Mouse (Mus musculus) kidney, adult 2 months (tissue): ENCODE data around the gene Tom1l1.

Experiments used
- CTCF ChIP-seq: fragments of 200-500 bp; conservative IDR thresholded peaks from 2 replicates; pipeline ENCODE4 v1.5.1; 2011; ENCODE audit warnings: low read depth, mild to moderate bottlenecking, control low read depth, low read length, moderate library complexity, mixed read lengths; ENCODE audit not compliant: insufficient read depth, insufficient read length
- POLR2A ChIP-seq: fragments of 200-500 bp; IDR thresholded peaks from one replicate; pipeline ENCODE4 v1.6.1; 2011; ENCODE audit warnings: low read depth, low read length, control low read depth

- no peak for TF ChIP-seq CTCF
- TF ChIP-seq POLR2A, result no peak
Measured at GRCm38 (mm10) chr11:90694206-90694605, 6.0 kb upstream of the Tom1l1 start.
